Mouse (Mus musculus) c-Kit-positive CD71-negative TER-119-negative erythroid progenitor cells, embryonic 14.5 days (primary cell): ENCODE data around the gene Veph1.

ENCODE experiments used
- DNase-seq: peaks from one replicate; pipeline ENCODE4 v3.0.0-alpha.2; 2013; ENCODE audit warnings: low read depth

The Veph1 gene

GRCm38 (mm10) chr3:66024220-66024792, 272.3 kb downstream of the Veph1 start:
- no peak for DNase-seq

GRCm38 (mm10) chr3:66019171-66019570, 277.5 kb downstream of the Veph1 start:
- DNase-seq: no peak

- no peak for DNase-seq
These were observed 288.8 kb downstream of the Veph1 start for GRCm38 (mm10) chr3:66007632-66008401.

- no peak for DNase-seq
These were observed 291.6 kb downstream of the Veph1 start for GRCm38 (mm10) chr3:66004989-66005388.

- no peak for DNase-seq
These were observed 292.3 kb downstream of the Veph1 start for GRCm38 (mm10) chr3:66004220-66004951.
